Mouse (Mus musculus): ENCODE results near the gene Prpf8. TPM values are rescaled to one million over a fixed set of nuclear protein-coding genes. Genes with fewer than 3 reads are reported as not detected.
A peak's percentile ranks its signal among the peaks of the same experiment; 100 is the strongest.
"Not testable (repeated sequence)": the region's sequence is repeated elsewhere in the genome, so short reads cannot be mapped to it uniquely, and the experiment has no call there.

The Prpf8 gene
- polyA plus RNA-seq, 1 experiment from 2014 or later: 65.0 TPM

GRCm38 (mm10) chr11:75449695-75450094 lies 36.9 kb upstream of the Prpf8 start:
- no peak for ATAC-seq (ENCODE audit: low read depth)
- Histone ChIP-seq H3K27ac (ENCODE audit: low read depth, low read length) (no peak overlapping the region), H3K4me3 (ENCODE audit: low read depth, low read length) (no peak overlapping the region), H3K9ac (replicated peaks; ENCODE audit: low read depth, low read length) (no peak overlapping the region), H3K4me2 (ENCODE audit: low read depth, low read length) (no peak overlapping the region), H3K4me1 (ENCODE audit: control insufficient read depth, insufficient read depth, low read length) (peaks cover 9% of the 10 kb centered on the region; the same call in 1 of the 2 replicates), H3K36me3 (ENCODE audit: control insufficient read depth, insufficient read depth, low read length) (peaks cover 29% of the 10 kb centered on the region), H3K27me3 (ENCODE audit: control insufficient read depth, insufficient read depth, low read length) (no peaks in the 10 kb centered on the region), H3K9me3 (ENCODE audit: control insufficient read depth, low read length) (no peaks in the 10 kb centered on the region)
- 76% methylated on average over 7 of the region's 7 CpGs for WGBS

- 86% methylated on average over 8 of the region's 8 CpGs for WGBS
- ATAC-seq (ENCODE audit: low read depth): no peak
- no peaks in the 10 kb centered on the region for H3K9me3 ChIP-seq (ENCODE audit: control insufficient read depth, low read length)
- H3K4me1 ChIP-seq (ENCODE audit: control insufficient read depth, insufficient read depth, low read length): peaks cover 13% of the 10 kb centered on the region
- H3K36me3 ChIP-seq (ENCODE audit: control insufficient read depth, insufficient read depth, low read length): peaks cover 25% of the 10 kb centered on the region
- no peak overlapping the region for H3K4me2 ChIP-seq (ENCODE audit: low read depth, low read length)
- H3K4me3 ChIP-seq (ENCODE audit: low read depth, low read length): no peak overlapping the region
- no peaks in the 10 kb centered on the region for H3K27me3 ChIP-seq (ENCODE audit: control insufficient read depth, insufficient read depth, low read length)
- H3K27ac ChIP-seq (ENCODE audit: low read depth, low read length): no peak overlapping the region
- H3K9ac ChIP-seq (replicated peaks; ENCODE audit: low read depth, low read length): no peak overlapping the region
These were observed 36.2 kb upstream of the Prpf8 start for GRCm38 (mm10) chr11:75450304-75450908.

GRCm38 (mm10) chr11:75450936-75451335 lies 35.7 kb upstream of the Prpf8 start:
- Histone ChIP-seq H3K4me1 (ENCODE audit: control insufficient read depth, insufficient read depth, low read length) (peaks cover 13% of the 10 kb centered on the region), H3K36me3 (ENCODE audit: control insufficient read depth, insufficient read depth, low read length) (peaks cover 21% of the 10 kb centered on the region), H3K9me3 (ENCODE audit: control insufficient read depth, low read length) (no peaks in the 10 kb centered on the region), H3K9ac (replicated peaks; ENCODE audit: low read depth, low read length) (no peak overlapping the region), H3K4me2 (ENCODE audit: low read depth, low read length) (no peak overlapping the region), H3K4me3 (ENCODE audit: low read depth, low read length) (no peak overlapping the region), H3K27me3 (ENCODE audit: control insufficient read depth, insufficient read depth, low read length) (no peaks in the 10 kb centered on the region), H3K27ac (ENCODE audit: low read depth, low read length) (no peak overlapping the region)
- no peak for ATAC-seq (ENCODE audit: low read depth)
- WGBS: 92% methylated on average over 15 of the region's 15 CpGs

- no peaks in the 10 kb centered on the region for H3K9me3 ChIP-seq (ENCODE audit: control insufficient read depth, low read length)
- H3K4me3 ChIP-seq (ENCODE audit: low read depth, low read length): no peak overlapping the region
- peaks cover 13% of the 10 kb centered on the region for H3K4me1 ChIP-seq (ENCODE audit: control insufficient read depth, insufficient read depth, low read length)
- H3K27ac ChIP-seq (ENCODE audit: low read depth, low read length): no peak overlapping the region
- WGBS: 92% methylated on average over 8 of the region's 8 CpGs
- no peak overlapping the region for H3K4me2 ChIP-seq (ENCODE audit: low read depth, low read length)
- no peak for ATAC-seq (ENCODE audit: low read depth)
- H3K9ac ChIP-seq (replicated peaks; ENCODE audit: low read depth, low read length): no peak overlapping the region
- peaks cover 21% of the 10 kb centered on the region for H3K36me3 ChIP-seq (ENCODE audit: control insufficient read depth, insufficient read depth, low read length)
- H3K27me3 ChIP-seq (ENCODE audit: control insufficient read depth, insufficient read depth, low read length): no peaks in the 10 kb centered on the region
These were observed 34.5 kb upstream of the Prpf8 start for GRCm38 (mm10) chr11:75452081-75452480.

GRCm38 (mm10) chr11:75452812-75453557 lies 33.6 kb upstream of the Prpf8 start:
- WGBS: 95% methylated on average over 31 of the region's 31 CpGs
- H3K4me2 ChIP-seq (ENCODE audit: low read depth, low read length): no peak overlapping the region
- H3K36me3 ChIP-seq (ENCODE audit: control insufficient read depth, insufficient read depth, low read length): peaks cover 11% of the 10 kb centered on the region
- H3K27ac ChIP-seq (ENCODE audit: low read depth, low read length): no peak overlapping the region
- no peak for ATAC-seq (ENCODE audit: low read depth)
- no peaks in the 10 kb centered on the region for H3K27me3 ChIP-seq (ENCODE audit: control insufficient read depth, insufficient read depth, low read length)
- no peak overlapping the region for H3K4me3 ChIP-seq (ENCODE audit: low read depth, low read length)
- H3K4me1 ChIP-seq (ENCODE audit: control insufficient read depth, insufficient read depth, low read length): peaks cover 13% of the 10 kb centered on the region
- no peaks in the 10 kb centered on the region for H3K9me3 ChIP-seq (ENCODE audit: control insufficient read depth, low read length)
- peak overlapping the region; percentile 12; the same call in 1 of the 2 replicates for H3K9ac ChIP-seq (replicated peaks; ENCODE audit: low read depth, low read length)

GRCm38 (mm10) chr11:75453991-75454930 lies 32.4 kb upstream of the Prpf8 start, which contains the start of gene Wdr81:
Wdr81 (minus strand) TSS chr11:75454717.
- WGBS: 2% methylated on average over 56 of the region's 56 CpGs
- peak within 1 kb of the TSS; percentile 72 for H3K9ac ChIP-seq (replicated peaks; ENCODE audit: low read depth, low read length)

GRCm38 (mm10) chr11:75455041-75455736 lies 31.4 kb upstream of the Prpf8 start:
- peaks cover 19% of the 10 kb centered on the region for H3K4me1 ChIP-seq (ENCODE audit: control insufficient read depth, insufficient read depth, low read length)
- peak overlapping the region; percentile 72; the same call in 1 of the 2 replicates for H3K9ac ChIP-seq (replicated peaks; ENCODE audit: low read depth, low read length)
- H3K9me3 ChIP-seq (ENCODE audit: control insufficient read depth, low read length): no peaks in the 10 kb centered on the region
- 71% methylated on average over 10 of the region's 10 CpGs for WGBS
- H3K27ac ChIP-seq (ENCODE audit: low read depth, low read length): peak overlapping the region; percentile 52; the same call in 1 of the 2 replicates
- H3K4me3 ChIP-seq (ENCODE audit: low read depth, low read length): peak overlapping the region; percentile 73
- peak overlapping the region; percentile 99 for H3K4me2 ChIP-seq (ENCODE audit: low read depth, low read length)
- no peaks in the 10 kb centered on the region for H3K27me3 ChIP-seq (ENCODE audit: control insufficient read depth, insufficient read depth, low read length)
- H3K36me3 ChIP-seq (ENCODE audit: control insufficient read depth, insufficient read depth, low read length): 0 out of 2 replicates have a peak, but pooled peaks cover 6% of the 10 kb centered on the region
- ATAC-seq (ENCODE audit: low read depth): no peak

More at GRCm38 (mm10) chr11:75453991-75454930, 32.4 kb upstream of the Prpf8 start, which contains the start of gene Wdr81:
- H3K27ac ChIP-seq (ENCODE audit: low read depth, low read length): peak within 1 kb of the TSS; percentile 52; the same call in 1 of the 2 replicates
- no peaks in the 10 kb centered on the region for H3K27me3 ChIP-seq (ENCODE audit: control insufficient read depth, insufficient read depth, low read length)
- 0 out of 2 replicates have a peak, but pooled peaks cover 6% of the 10 kb centered on the region for H3K36me3 ChIP-seq (ENCODE audit: control insufficient read depth, insufficient read depth, low read length)
- peak within 1 kb of the TSS; percentile 73 for H3K4me3 ChIP-seq (ENCODE audit: low read depth, low read length)
- H3K9me3 ChIP-seq (ENCODE audit: control insufficient read depth, low read length): no peaks in the 10 kb centered on the region
- peaks cover 13% of the 10 kb centered on the region for H3K4me1 ChIP-seq (ENCODE audit: control insufficient read depth, insufficient read depth, low read length)
- peak; percentile 94 for ATAC-seq (ENCODE audit: low read depth)
- H3K4me2 ChIP-seq (ENCODE audit: low read depth, low read length): peak within 1 kb of the TSS; percentile 99

GRCm38 (mm10) chr11:75455971-75456370 lies 30.6 kb upstream of the Prpf8 start:
- H3K4me3 ChIP-seq (ENCODE audit: low read depth, low read length); ATAC-seq (ENCODE audit: low read depth); H3K27me3 ChIP-seq (ENCODE audit: control insufficient read depth, insufficient read depth, low read length); H3K27ac ChIP-seq (ENCODE audit: low read depth, low read length); H3K9me3 ChIP-seq (ENCODE audit: control insufficient read depth, low read length); H3K9ac ChIP-seq (replicated peaks; ENCODE audit: low read depth, low read length); H3K36me3 ChIP-seq (ENCODE audit: control insufficient read depth, insufficient read depth, low read length); H3K4me2 ChIP-seq (ENCODE audit: low read depth, low read length): not testable (repeated sequence)
- H3K4me1 ChIP-seq (ENCODE audit: control insufficient read depth, insufficient read depth, low read length): peaks cover 21% of the 10 kb centered on the region
- WGBS: 96% methylated on average over 2 of the region's 2 CpGs

Data from neural tube, embryonic 14.5 days (tissue).